Mouse (Mus musculus): Measurements from ENCODE around the gene Rgsl1. TPM values are rescaled to one million over a fixed set of nuclear protein-coding genes. Genes with fewer than 3 reads are reported as not detected.

Rgsl1 gene
- polyA plus RNA-seq, 1 experiment from 2014 or later, result 0.17 TPM

GRCm38 (mm10) chr1:153820216-153820615 lies 23.7 kb downstream of the Rgsl1 start:
- Histone ChIP-seq H3K4me2 (no peak overlapping the region), H3K9ac (no peak overlapping the region), H3K9me3 (no peaks in the 10 kb centered on the region), H3K4me3 (no peak overlapping the region), H3K27me3 (replicated peaks) (no peaks in the 10 kb centered on the region), H3K4me1 (no peaks in the 10 kb centered on the region), H3K36me3 (replicated peaks) (no peaks in the 10 kb centered on the region), H3K27ac (no peak overlapping the region)
- ATAC-seq (replicated peaks), result no peak
- 64% methylated on average over 3 of the region's 3 CpGs for WGBS

GRCm38 (mm10) chr1:153814278-153814677 lies 29.7 kb downstream of the Rgsl1 start:
- ATAC-seq (replicated peaks), result no peak

DNA sequence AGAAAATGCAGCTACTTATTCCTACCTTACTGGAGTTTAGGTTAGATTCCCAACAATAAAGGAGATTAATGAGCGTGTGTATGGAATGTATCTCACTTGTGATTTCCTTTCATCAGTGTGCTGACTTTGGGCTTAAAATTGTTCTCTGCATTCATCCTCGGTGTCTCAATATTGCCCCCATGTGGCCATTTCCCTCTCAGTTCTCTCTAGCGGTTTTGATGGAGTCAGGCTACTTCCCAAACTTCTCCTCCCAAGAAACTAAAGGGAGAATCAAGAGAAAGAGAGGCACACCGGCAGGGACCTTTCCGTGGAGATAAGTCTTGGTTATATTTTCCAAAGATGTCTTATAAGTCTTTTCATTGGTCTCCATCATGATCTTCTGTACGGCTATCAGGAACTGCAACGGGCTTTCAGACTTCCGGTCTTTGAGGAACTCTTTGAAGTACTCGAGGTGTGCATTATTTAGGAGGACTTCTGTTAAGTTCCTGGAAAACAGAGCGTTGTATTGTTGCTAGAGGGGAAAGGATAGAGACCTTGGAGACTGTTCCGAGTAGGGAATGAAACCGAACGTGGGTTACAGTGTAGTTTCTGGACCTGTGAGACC lies 36.5 kb downstream of the Rgsl1 start:
- Histone ChIP-seq H3K4me1 (no peaks in the 10 kb centered on the region), H3K27ac (no peak overlapping the region), H3K4me3 (no peak overlapping the region), H3K36me3 (replicated peaks) (no peaks in the 10 kb centered on the region), H3K9ac (no peak overlapping the region), H3K27me3 (replicated peaks) (no peaks in the 10 kb centered on the region), H3K9me3 (no peaks in the 10 kb centered on the region), H3K4me2 (no peak overlapping the region)
- 51% methylated on average over 13 of the region's 13 CpGs for WGBS
- ATAC-seq (replicated peaks), result no peak

More at GRCm38 (mm10) chr1:153814278-153814677, 29.7 kb downstream of the Rgsl1 start:
- Histone ChIP-seq H3K36me3 (replicated peaks) (no peaks in the 10 kb centered on the region), H3K4me3 (no peak overlapping the region), H3K4me1 (no peaks in the 10 kb centered on the region), H3K9ac (no peak overlapping the region), H3K9me3 (no peaks in the 10 kb centered on the region), H3K27ac (no peak overlapping the region), H3K4me2 (no peak overlapping the region), H3K27me3 (replicated peaks) (no peaks in the 10 kb centered on the region)
- WGBS, result 63% methylated on average over 2 of the region's 2 CpGs

- no peak overlapping the region for H3K27ac ChIP-seq
- no peak overlapping the region for H3K9ac ChIP-seq
- no peaks in the 10 kb centered on the region for H3K4me1 ChIP-seq
- H3K27me3 ChIP-seq (replicated peaks), result no peaks in the 10 kb centered on the region
- no peak overlapping the region for H3K4me3 ChIP-seq
- no peak overlapping the region for H3K4me2 ChIP-seq
- WGBS, result 47% methylated on average over 8 of the region's 8 CpGs
- no peaks in the 10 kb centered on the region for H3K9me3 ChIP-seq
- ATAC-seq (replicated peaks), result no peak
- no peaks in the 10 kb centered on the region for H3K36me3 ChIP-seq (replicated peaks)
These were observed 40.4 kb downstream of the Rgsl1 start for GRCm38 (mm10) chr1:153803530-153803929.

DNA sequence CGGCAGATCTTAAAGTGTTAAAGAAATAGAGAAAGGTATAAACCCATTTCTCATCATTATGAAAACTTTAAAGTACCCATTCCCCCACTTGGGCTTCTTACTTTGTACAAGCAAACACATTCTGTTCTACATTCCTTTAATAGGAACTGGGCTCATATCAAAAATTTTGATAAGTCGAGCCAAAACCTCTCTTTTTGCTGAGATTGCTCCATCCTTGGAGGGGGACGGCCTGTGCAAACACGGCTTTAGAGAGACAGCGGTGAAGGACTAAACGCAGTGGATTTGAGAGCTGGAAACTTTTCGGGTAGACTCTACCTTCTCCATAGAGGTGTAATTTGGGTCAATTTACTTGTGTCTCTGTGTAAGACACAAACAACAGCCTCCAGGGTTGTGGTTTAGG lies 41.3 kb downstream of the Rgsl1 start:
- ATAC-seq (replicated peaks), result no peak

GRCm38 (mm10) chr1:153794241-153794640 lies 49.7 kb downstream of the Rgsl1 start:
- 93% methylated on average over 3 of the region's 3 CpGs for WGBS
- no peaks in the 10 kb centered on the region for H3K9me3 ChIP-seq
- H3K27ac ChIP-seq, result no peak overlapping the region

More for the DNA sequence above, 41.3 kb downstream of the Rgsl1 start:
- Histone ChIP-seq H3K27ac (no peak overlapping the region), H3K36me3 (replicated peaks) (no peaks in the 10 kb centered on the region), H3K4me1 (no peaks in the 10 kb centered on the region), H3K27me3 (replicated peaks) (no peaks in the 10 kb centered on the region), H3K4me3 (no peak overlapping the region), H3K9me3 (no peaks in the 10 kb centered on the region), H3K4me2 (no peak overlapping the region), H3K9ac (no peak overlapping the region)
- 80% methylated on average over 7 of the region's 7 CpGs for WGBS

GRCm38 (mm10) chr1:153790708-153791107 lies 53.2 kb downstream of the Rgsl1 start:
- Histone ChIP-seq H3K36me3 (replicated peaks) (no peaks in the 10 kb centered on the region), H3K27ac (no peak overlapping the region), H3K27me3 (replicated peaks) (no peaks in the 10 kb centered on the region), H3K9ac (no peak overlapping the region), H3K4me1 (no peaks in the 10 kb centered on the region), H3K4me3 (no peak overlapping the region), H3K9me3 (no peaks in the 10 kb centered on the region), H3K4me2 (no peak overlapping the region)
- WGBS, result 56% methylated on average over 2 of the region's 2 CpGs
- ATAC-seq (replicated peaks), result no peak

More at GRCm38 (mm10) chr1:153794241-153794640, 49.7 kb downstream of the Rgsl1 start:
- Histone ChIP-seq H3K9ac (no peak overlapping the region), H3K27me3 (replicated peaks) (no peaks in the 10 kb centered on the region), H3K4me3 (no peak overlapping the region), H3K36me3 (replicated peaks) (no peaks in the 10 kb centered on the region), H3K4me2 (no peak overlapping the region), H3K4me1 (no peaks in the 10 kb centered on the region)
- no peak for ATAC-seq (replicated peaks)

DNA sequence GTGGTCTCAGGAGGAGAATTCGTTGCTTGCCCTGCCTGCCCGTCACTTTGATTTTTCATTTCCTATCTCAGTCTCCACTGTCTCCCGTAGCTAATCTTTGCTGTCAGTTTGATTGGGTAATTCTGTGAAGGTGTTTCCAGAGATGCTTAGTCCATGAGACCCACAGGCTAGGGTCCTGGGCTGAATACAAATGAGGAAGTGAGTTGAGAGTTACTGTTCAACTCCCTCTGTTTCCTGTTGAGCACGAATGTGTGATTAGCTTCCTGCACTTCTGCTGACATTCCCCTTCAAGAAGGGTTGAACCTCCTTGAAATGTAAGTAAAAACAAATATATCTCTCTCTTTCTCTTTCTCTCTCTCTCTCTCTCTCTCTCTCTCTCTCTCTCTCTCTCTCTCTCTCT lies 58.3 kb downstream of the Rgsl1 start:
- Histone ChIP-seq H3K4me1 (no peaks in the 10 kb centered on the region), H3K9ac (no peak overlapping the region), H3K27ac (no peak overlapping the region), H3K27me3 (replicated peaks) (no peaks in the 10 kb centered on the region), H3K9me3 (no peaks in the 10 kb centered on the region), H3K36me3 (replicated peaks) (no peaks in the 10 kb centered on the region), H3K4me3 (no peak overlapping the region), H3K4me2 (no peak overlapping the region)
- no peak for ATAC-seq (replicated peaks)
- 67% methylated on average over 4 of the region's 4 CpGs for WGBS

DNA sequence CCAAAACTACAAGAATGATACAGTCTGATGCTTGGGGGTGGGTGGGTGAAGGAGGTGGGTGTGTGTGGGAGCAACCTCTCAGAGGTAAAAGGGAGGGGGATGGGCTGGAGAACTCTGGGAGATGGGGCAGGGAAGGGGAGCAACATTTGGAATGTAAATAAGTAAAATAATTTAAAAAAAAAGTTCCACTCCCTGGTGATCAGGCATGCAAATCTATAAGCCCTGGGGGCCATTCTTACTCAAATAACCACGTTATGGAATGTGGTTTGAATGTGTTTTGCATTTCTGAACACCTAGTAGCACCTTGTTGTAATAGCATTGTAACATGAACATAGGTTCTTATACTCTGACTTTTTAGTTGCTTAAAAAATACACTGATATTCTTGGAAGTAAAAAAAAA lies 60.6 kb downstream of the Rgsl1 start:
- no peak overlapping the region for H3K27ac ChIP-seq
- no peak for ATAC-seq (replicated peaks)
- no peaks in the 10 kb centered on the region for H3K4me1 ChIP-seq
- no peaks in the 10 kb centered on the region for H3K27me3 ChIP-seq (replicated peaks)
- WGBS, result 37% methylated on average over 1 of the region's 1 CpGs
- H3K9ac ChIP-seq, result no peak overlapping the region
- H3K4me2 ChIP-seq, result no peak overlapping the region
- H3K9me3 ChIP-seq, result no peaks in the 10 kb centered on the region
- no peaks in the 10 kb centered on the region for H3K36me3 ChIP-seq (replicated peaks)
- no peak overlapping the region for H3K4me3 ChIP-seq

GRCm38 (mm10) chr1:153778205-153778604 lies 65.7 kb downstream of the Rgsl1 start:
- Histone ChIP-seq H3K9ac (no peak overlapping the region), H3K4me3 (no peak overlapping the region), H3K4me2 (no peak overlapping the region), H3K36me3 (replicated peaks) (no peaks in the 10 kb centered on the region), H3K9me3 (no peaks in the 10 kb centered on the region), H3K27me3 (replicated peaks) (no peaks in the 10 kb centered on the region), H3K4me1 (no peaks in the 10 kb centered on the region), H3K27ac (no peak overlapping the region)
- 92% methylated on average over 10 of the region's 10 CpGs for WGBS
- no peak for ATAC-seq (replicated peaks)

GRCm38 (mm10) chr1:153776257-153776656 lies 67.7 kb downstream of the Rgsl1 start:
- ATAC-seq (replicated peaks), result no peak
- Histone ChIP-seq H3K27me3 (replicated peaks) (no peaks in the 10 kb centered on the region), H3K27ac (no peak overlapping the region), H3K36me3 (replicated peaks) (no peaks in the 10 kb centered on the region), H3K9me3 (no peaks in the 10 kb centered on the region), H3K4me1 (no peaks in the 10 kb centered on the region), H3K4me2 (no peak overlapping the region), H3K4me3 (no peak overlapping the region), H3K9ac (no peak overlapping the region)
- WGBS, result 92% methylated on average over 7 of the region's 7 CpGs

DNA sequence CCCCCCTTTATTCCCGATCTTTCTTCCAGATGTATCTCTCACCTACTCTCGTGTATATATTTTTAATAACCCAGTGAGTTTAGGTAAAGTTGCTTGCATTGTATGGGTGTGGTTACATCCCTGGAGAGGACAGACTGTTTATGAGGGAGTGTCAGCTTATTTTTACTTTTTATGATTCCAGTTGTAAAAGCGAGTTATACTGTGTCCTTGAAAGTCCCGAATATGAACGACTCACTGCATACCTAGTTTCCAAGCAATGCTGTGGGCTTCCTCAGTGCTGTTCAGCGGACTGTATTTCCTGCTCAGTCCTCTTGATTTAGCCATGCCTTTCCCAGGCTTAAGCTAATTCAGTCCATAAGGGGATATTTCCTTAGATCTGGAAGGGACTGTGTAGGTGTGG lies 68.8 kb downstream of the Rgsl1 start:
- Histone ChIP-seq H3K36me3 (replicated peaks) (no peaks in the 10 kb centered on the region), H3K27me3 (replicated peaks) (no peaks in the 10 kb centered on the region)

DNA sequence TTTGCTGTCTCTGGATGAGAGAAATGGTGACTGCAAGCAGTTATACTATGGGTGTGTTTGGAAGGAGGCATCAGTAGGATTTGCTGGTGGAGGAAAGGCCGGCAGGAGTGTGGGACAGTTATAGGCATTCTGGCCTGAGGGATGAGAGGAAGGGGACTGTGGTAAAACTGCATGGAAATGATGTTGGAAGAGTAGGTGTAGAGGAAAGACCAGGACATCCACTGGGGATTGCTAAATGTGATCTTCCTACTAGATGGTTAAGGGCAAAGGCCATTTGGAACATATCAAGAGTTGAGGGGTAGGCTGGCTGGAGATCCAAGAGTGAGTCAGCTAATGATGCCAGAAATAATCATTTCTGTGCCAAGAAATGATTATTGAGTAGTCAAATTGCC lies 73.2 kb downstream of the Rgsl1 start:
- 84% methylated on average over 1 of the region's 1 CpGs for WGBS
- no peak for ATAC-seq (replicated peaks)
- H3K9me3 ChIP-seq, result no peaks in the 10 kb centered on the region
- no peak overlapping the region for H3K4me2 ChIP-seq
- H3K4me1 ChIP-seq, result no peaks in the 10 kb centered on the region
- no peak overlapping the region for H3K27ac ChIP-seq
- H3K36me3 ChIP-seq (replicated peaks), result no peaks in the 10 kb centered on the region
- H3K9ac ChIP-seq, result no peak overlapping the region
- no peaks in the 10 kb centered on the region for H3K27me3 ChIP-seq (replicated peaks)
- H3K4me3 ChIP-seq, result no peak overlapping the region

More for the DNA sequence above, 68.8 kb downstream of the Rgsl1 start:
- ATAC-seq (replicated peaks), result no peak
- Histone ChIP-seq H3K4me2 (no peak overlapping the region), H3K4me1 (no peaks in the 10 kb centered on the region), H3K9me3 (no peaks in the 10 kb centered on the region), H3K27ac (no peak overlapping the region), H3K9ac (no peak overlapping the region), H3K4me3 (no peak overlapping the region)
- WGBS, result 92% methylated on average over 6 of the region's 6 CpGs
